Mouse (Mus musculus): Measurements from ENCODE around the gene Stmn1. TPM values are rescaled to one million over a fixed set of nuclear protein-coding genes. Genes with fewer than 3 reads are reported as not detected.

Stmn1 gene
- total RNA-seq, 2 experiments from 2014 or later: 46.2 to 53.5 TPM

DNA sequence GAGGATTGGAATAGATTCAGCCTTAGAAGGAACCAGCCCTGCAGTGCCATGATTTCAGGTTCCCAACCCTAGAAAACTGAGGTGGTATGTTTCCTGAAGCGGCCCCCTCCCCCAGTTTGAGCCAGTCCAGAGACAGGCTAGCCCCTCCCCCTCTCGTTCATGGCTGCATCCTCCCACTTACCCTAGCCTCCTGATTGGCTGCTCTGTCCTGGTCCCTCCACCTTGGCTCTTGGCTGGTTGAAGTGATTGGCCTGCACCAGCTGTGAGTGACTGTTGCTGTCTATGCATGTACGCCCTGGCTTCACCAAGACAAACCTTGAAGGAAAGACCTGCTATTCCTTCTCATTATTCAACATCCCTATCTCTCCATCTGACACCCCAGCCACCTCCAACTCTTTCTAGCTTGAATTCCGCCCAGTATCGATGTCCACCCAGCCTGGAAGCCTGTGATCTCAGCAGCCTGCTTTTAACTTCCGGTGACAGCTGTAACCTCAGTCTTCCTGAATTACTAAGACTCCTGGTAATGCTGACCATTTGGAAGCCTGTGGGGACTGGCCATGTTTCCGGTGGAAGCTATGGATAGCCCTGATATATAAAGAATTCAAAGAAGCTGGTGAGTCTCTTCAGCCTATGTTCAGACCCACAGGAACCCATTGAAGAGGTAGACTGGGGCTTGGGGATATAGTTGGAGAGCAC lies 10.8 kb upstream of the Stmn1 start:
- DNase-seq: no peak

GRCm38 (mm10) chr4:134458856-134459255 lies 9.3 kb upstream of the Stmn1 start:
- DNase-seq: no peak

- no peak for DNase-seq
These were observed 7.8 kb upstream of the Stmn1 start for GRCm38 (mm10) chr4:134460277-134460676.

GRCm38 (mm10) chr4:134461252-134461651 lies 6.9 kb upstream of the Stmn1 start:
- DNase-seq: no peak

GRCm38 (mm10) chr4:134465789-134466188 lies 2.3 kb upstream of the Stmn1 start:
- no peak for DNase-seq

DNA sequence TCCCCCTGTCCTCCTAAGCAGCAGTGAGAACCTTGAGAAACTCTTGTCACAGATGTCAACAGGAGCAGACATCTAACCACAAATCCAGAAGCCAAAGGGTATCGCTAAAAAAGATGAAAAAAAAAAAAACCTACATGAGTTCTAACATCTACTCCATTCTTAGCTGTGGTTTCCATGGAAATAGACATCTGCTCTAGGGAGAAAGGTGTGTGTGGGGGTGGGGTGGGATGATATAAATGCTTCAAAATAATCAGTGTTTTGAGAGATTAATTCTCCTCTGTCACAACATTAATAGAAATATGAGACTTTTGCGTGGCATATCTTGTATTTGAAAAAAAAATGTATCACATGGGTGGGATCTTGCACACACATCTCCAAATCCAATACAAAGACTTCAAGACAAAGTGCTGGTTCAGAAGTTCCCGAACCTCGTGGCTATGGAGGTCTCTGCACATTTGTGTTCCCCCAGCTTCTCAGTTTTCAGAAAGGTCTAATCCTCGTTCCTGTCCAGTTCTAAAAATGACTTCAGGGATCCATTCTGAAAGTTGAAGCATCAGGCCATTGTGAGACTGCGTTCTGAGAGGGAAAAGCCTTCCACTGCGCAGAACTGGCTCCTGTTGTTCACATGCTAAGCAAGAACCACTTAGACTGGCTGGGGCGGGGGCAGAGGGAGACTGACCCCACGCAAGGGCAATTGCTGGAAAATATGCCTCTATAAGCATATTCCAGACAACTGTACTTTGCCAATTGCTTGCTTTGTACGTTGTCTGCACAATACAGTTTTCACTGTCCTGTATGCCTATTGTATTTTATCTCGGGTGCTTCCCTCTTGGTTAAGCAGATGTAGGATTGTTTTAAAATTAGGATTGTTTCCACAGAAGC lies 1.5 kb upstream of the Stmn1 start:
- no peak for DNase-seq

DNA sequence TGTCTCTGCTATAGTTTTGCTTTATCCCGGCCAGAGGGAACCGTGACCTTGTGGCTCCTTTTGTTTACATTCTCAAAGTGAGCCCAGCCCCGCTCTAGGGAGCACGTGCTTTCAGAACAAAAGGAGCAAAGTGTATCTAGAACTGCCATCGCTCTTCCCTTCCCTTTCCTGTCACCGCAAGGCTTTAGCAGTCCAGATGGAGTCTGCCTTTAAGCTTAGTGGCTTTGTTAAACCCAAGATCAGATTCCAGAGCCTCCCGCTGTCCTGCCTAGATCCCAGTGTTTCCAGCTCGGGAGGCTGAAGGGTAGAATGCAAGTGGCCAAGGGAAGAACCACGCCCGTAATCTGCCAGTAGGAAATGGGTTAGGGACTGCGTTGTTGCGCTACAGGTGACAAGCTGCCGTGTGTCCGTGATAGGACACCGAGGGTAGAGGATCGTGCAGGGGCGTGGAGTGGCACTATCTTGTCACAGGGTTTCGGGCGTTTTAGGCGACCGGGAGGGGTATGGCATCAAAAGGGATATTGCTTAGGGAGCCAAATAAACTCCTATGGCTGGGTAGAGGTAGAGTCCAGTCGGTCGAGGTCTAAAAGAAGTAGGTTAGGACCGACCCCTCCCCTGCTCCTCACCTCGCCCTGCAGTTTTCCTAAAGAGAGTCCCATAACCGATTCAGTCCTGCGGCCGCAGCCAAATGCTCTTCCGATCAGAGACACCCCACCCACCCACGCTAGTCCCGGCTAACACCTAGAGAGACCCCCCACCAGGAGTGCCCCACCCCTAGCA lies 495 bp upstream of the Stmn1 start:
- DNase-seq: no peak

- DNase-seq: peak; percentile 96 to 99
These were observed 602 bp downstream of the Stmn1 start for GRCm38 (mm10) chr4:134468578-134469266.

DNA sequence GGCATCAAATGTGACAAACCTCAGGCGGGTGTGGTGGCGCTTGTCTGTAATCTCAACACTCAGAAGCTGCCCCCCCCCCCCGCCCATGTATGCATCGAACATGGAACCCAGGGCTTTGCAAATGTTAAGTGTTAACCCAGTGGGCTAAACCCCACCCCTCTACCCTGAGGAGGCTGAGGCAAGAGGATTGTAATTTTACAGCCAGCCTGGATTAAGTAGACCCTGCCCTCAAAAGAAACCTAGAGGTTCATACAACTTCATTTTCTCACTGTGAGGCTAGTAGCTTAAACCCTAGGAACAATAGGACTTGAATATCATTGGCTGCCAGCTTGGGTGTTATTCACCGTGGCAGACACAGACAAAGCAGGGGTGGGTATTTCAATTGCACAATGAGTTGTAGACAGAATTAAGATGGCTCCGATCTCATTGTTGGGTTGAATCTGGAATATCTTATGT lies 1.2 kb downstream of the Stmn1 start:
- DNase-seq: no peak

DNA sequence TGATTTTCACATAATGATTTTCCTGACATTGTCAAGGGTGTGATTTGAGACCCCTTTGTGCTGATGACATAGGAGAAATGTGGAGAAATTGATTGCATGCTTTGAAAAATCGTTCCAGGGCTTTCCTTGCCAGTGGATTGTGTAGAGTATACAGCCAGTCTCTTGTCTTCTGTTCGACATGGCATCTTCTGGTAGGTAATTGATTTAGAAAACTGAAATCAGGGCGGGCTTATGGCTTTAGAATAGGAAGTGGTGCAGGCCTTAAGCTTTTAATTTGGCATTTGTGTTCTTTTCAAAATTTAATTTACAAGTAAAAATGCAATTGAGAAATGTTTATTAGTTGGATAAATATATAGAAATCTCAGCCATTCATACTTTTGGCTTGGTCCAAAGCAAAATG lies 1.9 kb downstream of the Stmn1 start:
- DNase-seq: no peak

DNA sequence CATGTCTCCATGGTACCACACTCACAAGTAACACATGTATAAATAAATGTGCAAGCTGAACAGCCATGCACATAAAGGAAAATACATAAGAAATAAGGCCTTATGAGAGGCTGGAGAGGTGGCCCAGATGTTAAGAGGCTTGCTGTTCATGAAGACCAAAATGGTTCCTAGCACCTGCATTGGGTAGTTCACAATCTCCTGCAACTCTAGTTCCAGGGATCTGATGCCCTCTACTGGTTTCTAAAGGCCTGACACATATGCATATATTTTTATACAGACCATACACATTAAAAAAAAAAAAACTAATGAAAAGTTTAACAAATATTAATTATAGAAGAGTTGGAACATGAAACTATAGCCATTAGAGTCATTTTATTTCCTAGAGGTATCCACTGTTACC lies 3.3 kb downstream of the Stmn1 start:
- DNase-seq: no peak

- no peak for DNase-seq
These were observed 5.6 kb downstream of the Stmn1 start for GRCm38 (mm10) chr4:134473764-134474163.

- DNase-seq: no peak
These were observed 6.1 kb downstream of the Stmn1 start for GRCm38 (mm10) chr4:134474240-134474639.

- DNase-seq: no peak
These were observed 8.8 kb downstream of the Stmn1 start for GRCm38 (mm10) chr4:134476899-134477298.

- peak; percentile 93 to 94 for DNase-seq
These were observed 9.9 kb downstream of the Stmn1 start for GRCm38 (mm10) chr4:134478031-134478430.

DNA sequence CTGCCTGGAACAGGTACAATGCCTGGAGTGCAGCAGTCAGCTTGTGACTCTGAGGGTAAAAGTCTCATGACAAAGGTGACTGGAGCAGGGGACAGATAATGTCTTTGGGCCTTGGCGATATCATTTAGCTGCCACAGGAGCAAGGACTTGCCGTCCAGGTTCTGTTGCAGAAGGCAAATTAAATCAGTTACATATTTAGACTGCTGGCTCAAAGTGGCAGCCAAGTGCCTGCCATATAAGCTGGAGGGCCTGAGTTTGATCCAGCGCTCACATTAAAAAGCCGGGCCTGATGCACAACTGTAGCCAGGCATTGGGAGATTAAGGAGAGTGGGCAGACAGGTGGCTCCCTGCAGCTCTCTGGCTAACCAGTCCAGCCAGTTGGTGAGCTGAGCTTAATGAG lies 11.7 kb downstream of the Stmn1 start:
- no peak for DNase-seq

GRCm38 (mm10) chr4:134480864-134481263 lies 12.7 kb downstream of the Stmn1 start:
- DNase-seq: peak; percentile 82 to 87

DNA sequence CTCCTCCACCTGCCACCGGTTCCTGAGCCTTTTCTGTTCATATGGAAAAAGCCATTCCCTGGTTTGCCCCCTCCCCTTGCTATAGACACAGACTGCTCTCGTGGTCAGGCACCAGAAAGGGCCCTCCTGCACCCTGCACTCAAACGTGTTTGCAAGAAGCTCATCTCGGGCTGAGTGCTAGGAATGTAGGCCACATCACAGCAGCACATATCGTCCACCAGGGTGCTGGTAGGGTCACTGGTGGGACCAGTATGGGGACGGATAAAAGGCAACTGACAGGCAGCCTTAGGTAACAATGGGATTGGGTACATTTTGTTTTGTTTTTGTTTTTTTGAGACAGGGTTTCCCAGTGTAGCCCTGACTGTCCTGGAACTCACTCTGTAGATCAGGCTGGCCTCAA lies 13.2 kb downstream of the Stmn1 start:
- DNase-seq: no peak

GRCm38 (mm10) chr4:134482442-134482841 lies 14.3 kb downstream of the Stmn1 start:
- no peak for DNase-seq

DNA sequence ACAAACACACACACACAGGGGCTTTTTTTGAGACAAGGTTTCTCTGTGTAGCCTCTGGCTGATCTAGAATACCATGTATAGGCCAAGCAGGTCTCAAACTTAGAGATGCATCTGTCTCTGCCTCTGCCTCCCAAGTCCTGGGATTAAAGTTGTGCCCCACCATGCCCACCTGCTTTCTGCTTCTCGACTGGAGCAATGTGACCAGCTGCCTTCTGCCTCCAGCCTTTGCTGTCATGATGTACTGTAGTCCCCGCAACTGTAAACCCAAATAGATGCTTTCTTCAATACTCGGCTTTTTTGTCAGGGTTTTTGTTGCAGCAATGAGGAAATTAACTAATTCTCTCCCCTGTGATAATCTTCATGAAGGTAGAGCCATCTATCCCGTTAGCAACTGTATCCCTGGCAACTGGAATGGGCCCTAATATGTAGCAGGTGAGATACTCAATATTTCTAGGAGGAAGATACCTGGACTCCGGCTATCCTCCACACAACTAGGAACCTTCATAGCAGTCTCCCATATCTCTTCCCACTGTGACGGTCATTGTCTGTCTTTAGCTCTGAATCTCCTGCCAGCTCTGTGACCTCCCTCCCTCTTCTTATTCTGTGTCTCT lies 15.1 kb downstream of the Stmn1 start:
- DNase-seq: no peak

DNA sequence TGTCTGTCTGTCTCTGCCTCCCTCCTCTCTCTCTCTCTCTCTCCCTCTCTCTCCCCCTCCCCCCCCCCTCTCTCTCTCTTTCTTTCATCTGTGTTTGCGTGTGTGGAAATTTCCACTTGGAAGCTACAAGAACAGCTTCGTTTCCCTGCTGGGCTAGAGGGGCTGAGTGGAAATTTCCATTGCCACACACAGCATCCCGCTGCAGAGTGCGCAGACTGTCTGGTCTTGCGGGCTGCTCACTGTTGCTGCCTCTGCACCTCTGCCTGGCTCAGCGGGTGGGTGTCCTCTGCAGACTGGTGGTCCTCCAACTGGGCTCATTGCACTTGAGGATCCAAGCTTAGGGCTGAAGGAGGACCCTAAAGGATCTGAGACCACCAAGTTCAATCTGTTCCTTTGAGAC lies 15.6 kb downstream of the Stmn1 start:
- peak; percentile 70 to 73 for DNase-seq

DNA sequence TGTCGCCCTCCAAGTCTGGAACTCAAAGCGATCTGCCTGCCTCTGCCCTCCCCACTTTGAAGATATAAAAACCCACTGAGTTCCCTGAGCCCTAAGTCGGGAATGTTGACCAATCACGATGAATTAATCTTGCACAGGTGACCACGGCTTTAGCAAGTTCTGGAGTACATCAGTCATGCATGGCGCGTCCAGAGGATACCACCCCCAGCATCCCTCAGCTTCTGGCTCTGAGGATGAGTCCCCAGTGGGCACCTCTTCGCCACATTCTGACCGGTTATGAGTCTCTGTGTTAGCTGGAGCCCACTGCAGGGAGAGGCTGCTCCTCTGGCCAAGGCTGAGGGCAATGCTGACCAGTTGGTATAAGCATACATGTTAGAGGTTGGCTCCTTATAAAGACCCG lies 16.1 kb downstream of the Stmn1 start:
- no peak for DNase-seq

Data from adrenal gland, postnatal 36 days (tissue).